Mouse (Mus musculus) olfactory bulb, adult 2 months (tissue): ENCODE data around the gene Sipa1l3. TPM values are rescaled to one million over a fixed set of nuclear protein-coding genes. Genes with fewer than 3 reads are reported as not detected.

Experiments
- H3K27ac ChIP-seq: fragments of 200-500 bp; 2 replicates; pipeline ENCODE4 v1.5.1; 2012; ENCODE audit warnings: low read depth, low read length; ENCODE audit not compliant: insufficient read depth
- H3K4me1 ChIP-seq: fragments of 200-500 bp; 2 replicates; pipeline ENCODE4 v1.6.1; 2012; ENCODE audit warnings: low read length; ENCODE audit not compliant: control insufficient read depth, insufficient read depth
- H3K4me3 ChIP-seq: fragments of 200-500 bp; 2 replicates; pipeline ENCODE4 v1.5.1; 2012; ENCODE audit warnings: mild to moderate bottlenecking, low read depth, low read length, moderate library complexity; ENCODE audit not compliant: insufficient read depth
- CTCF ChIP-seq: fragments of 200-500 bp; IDR thresholded peaks from 2 replicates; pipeline ENCODE4 v1.5.1; 2012; ENCODE audit warnings: low read depth, mild to moderate bottlenecking, low read length, moderate library complexity; ENCODE audit not compliant: insufficient read depth
- POLR2A ChIP-seq: fragments of 200-500 bp; IDR thresholded peaks from 2 replicates; pipeline ENCODE4 v1.6.1; 2012; ENCODE audit warnings: mild to moderate bottlenecking, low read depth, low read length, moderate library complexity; ENCODE audit not compliant: insufficient read depth
- WGBS: fragments of 180-500 bp; shearing (Covaris S2); methylation state at CpG from one replicate; pipeline ENCODE4 v1.1.7; 2018; 5-methylcytosine and 5-hydroxymethylcytosine counted together
- polyA plus RNA-seq: library from polyadenylated mRNA; stranded (reverse); fragments of >200 nt; gene quantifications from 2 replicates; pipeline ENCODE4 v1.2.4, GENCODE M21; 2012; ENCODE audit warnings: low replicate concordance; ENCODE audit not compliant: missing spikeins, insufficient read depth, insufficient read length

The Sipa1l3 gene
- polyA plus RNA-seq, 1 experiment: not detected

DNA sequence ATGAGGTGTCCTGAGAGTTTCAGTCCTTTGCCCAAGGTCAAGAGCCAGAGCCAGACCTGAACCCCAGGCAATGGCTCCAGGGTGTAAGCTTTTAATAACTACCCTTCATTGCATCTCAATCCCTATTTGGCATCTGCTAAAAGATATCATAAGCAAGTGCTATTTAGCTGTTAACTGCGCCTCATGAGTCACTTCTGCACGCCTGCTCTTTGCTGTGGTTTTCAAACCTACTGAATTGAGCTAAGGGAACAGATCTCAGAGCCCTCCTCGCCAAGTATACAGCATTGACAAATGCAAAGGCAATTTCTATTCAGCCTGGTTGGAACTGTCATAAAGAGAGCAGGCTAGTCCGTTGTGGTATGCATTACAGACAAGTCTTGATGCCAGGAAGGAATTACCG, 49.8 kb downstream of the Sipa1l3 start:
- peaks cover 48% of the 10 kb centered on the region for H3K4me1 ChIP-seq
- 0 out of 2 replicates have a peak overlapping the region, but pooled peaks have one; percentile 10 for H3K27ac ChIP-seq
- no peak for TF ChIP-seq POLR2A
- no peak for TF ChIP-seq CTCF
- H3K4me3 ChIP-seq: no peak overlapping the region
- whole genome bisulfite sequencing: 46% methylated on average over 5 of the region's 5 CpGs

DNA sequence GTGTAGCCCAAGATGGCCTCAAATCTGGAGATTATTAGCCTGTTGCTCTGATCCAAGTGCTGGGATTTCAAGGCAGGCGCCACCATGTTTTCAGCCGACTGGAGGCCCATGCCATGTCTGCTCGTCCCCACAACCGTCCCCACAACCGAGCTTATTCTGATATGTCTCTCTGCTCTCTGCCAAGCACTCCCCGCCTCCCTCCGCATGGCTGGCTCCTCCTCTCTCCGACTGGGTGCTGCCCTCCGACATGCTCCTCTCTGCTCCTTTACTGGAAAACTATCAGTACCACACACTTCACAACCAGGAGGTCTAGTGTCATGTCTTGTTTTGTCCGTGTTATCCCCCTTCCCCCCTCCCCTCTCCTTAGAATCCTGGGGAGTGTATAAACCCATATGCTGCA, 51.9 kb downstream of the Sipa1l3 start:
- TF ChIP-seq POLR2A (no peak), CTCF (no peak)
- Histone ChIP-seq H3K4me1 (peaks cover 59% of the 10 kb centered on the region), H3K4me3 (no peak overlapping the region), H3K27ac (no peak overlapping the region)
- WGBS: 63% methylated on average over 10 of the region's 10 CpGs

DNA sequence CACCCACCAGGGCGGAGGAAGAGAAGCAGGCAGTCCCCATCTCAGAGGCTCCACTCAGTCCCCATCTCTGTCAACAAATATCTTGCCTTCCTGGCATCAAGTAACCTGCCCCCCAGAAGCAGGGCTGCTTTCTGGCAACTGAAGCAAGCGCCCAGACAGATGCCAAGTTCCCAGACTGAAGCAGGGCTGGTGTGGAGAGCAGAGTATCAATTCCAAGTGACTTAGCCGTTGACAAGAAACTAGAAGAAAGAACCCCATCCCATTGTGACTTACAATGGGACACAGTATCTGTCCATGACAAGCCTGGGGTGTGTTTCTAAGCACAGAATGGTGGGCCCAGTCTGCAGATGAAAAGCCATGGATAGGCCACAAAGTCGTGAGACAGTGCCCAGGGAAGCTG, 52.7 kb downstream of the Sipa1l3 start:
- H3K27ac ChIP-seq: no peak overlapping the region
- 79% methylated on average over 4 of the region's 4 CpGs for WGBS
- peaks cover 56% of the 10 kb centered on the region for H3K4me1 ChIP-seq
- no peak for TF ChIP-seq POLR2A
- TF ChIP-seq CTCF: no peak
- H3K4me3 ChIP-seq: no peak overlapping the region

DNA sequence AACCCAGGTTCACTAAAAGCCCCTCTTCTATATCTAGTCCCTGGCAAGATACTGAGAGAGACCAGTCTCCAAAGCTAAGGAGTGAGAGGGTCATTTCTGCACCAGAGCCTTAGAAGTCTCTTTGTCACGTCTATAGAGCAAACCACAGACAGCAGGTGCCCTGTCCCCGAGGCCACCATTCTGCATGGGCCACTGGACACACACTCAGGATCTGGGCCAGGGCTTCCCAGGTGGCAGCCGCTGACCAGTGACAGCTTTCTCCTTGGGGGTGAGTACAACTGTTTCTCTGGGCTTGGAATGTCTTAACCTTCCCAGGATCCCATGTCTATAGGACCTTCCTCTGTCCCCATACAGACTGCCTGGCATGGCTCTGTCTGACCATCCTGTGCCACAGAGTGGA, 55.6 kb downstream of the Sipa1l3 start:
- 88% methylated on average over 3 of the region's 3 CpGs for WGBS
- no peak overlapping the region for H3K27ac ChIP-seq
- TF ChIP-seq CTCF: no peak
- TF ChIP-seq POLR2A: no peak
- H3K4me1 ChIP-seq: peaks cover 32% of the 10 kb centered on the region
- no peak overlapping the region for H3K4me3 ChIP-seq

DNA sequence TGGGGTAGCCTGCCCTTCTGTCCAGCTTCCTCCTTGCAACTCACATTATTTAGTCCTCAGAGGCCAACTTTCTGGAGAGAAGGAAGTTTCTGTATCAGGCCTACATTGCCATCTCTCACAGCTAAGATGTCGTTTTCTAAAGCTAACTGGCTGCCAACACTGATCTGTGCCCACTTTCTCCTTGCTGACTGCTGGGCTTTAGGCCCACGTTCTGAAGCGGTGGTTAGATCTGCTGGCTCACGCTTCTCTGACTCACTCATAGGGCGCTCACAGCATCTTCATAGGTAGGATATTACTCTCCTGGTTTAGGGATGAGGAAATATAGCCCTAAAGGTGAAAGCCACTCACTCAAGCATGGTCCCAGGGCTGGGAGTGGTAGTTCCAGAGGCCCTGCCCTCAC, 56.3 kb downstream of the Sipa1l3 start:
- H3K4me3 ChIP-seq: no peak overlapping the region

DNA sequence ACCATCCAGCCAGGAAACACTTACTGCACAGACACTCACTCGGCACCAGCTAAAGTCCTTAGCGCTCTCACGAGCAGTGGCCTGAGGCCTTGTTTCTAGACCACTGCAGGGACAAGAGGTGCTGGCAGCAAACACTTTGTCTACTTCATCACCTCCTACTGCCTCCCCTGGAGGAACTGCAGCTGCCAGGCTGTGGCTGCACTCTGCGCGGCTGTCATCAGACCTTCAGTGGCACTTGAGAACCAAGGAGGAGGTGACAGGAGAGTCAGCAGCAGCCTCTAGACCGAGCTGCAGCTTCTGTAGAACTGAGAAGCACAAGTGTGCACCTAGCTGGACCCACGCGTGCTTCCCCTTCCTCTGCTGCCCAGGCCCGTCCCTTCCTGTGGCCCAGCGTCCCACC, 56.9 kb downstream of the Sipa1l3 start:
- Histone ChIP-seq H3K27ac (no peak overlapping the region), H3K4me1 (peaks cover 29% of the 10 kb centered on the region), H3K4me3 (no peak overlapping the region)
- TF ChIP-seq POLR2A (no peak), CTCF (no peak)
- WGBS: 71% methylated on average over 10 of the region's 10 CpGs

More for the DNA sequence above, 56.3 kb downstream of the Sipa1l3 start:
- H3K27ac ChIP-seq: no peak overlapping the region
- no peak for TF ChIP-seq POLR2A
- TF ChIP-seq CTCF: no peak
- 44% methylated on average over 5 of the region's 5 CpGs for WGBS
- H3K4me1 ChIP-seq: peaks cover 30% of the 10 kb centered on the region

DNA sequence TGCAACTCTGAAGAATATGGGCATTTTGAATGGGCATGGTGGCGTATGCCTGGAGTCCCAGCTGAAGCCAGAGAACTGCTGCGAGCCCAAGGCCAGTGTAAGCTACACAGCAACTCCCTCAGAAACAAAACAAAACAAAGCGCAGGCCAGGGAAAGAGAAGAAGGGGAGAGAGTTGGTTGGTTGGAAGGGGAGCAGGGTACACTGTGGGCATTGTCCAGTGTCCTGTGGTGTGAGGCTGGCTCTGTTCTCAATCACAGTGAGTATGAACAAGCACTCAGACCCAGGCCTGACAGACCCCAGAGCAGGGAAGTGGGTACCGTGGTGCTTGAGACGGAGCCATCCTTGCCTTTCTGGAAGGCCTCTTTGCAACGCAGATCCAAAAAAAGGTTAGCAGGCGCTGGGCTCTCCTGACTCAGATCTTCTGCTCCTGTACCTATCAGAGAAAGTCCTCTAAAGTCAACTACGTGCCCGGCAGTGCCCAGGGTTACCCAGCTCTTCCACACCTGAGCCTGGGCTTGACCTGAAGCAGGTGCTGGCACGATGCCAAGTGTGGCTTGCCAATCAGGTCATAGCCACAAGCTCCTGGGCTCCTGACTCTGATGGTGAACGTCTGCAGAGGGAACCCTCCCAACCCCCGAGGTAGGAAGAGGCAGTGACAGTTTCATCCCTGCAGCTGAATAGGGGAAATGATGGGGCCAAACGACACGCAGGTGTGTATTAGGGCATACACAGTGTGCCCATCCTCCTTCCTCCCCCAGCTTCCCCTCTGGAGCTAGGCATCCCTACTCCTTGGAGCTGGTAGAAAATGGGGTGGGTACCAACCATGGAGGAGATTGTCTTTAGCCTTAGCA, 59.3 kb downstream of the Sipa1l3 start:
- Histone ChIP-seq H3K4me1 (peaks cover 18% of the 10 kb centered on the region), H3K4me3 (no peak overlapping the region), H3K27ac (no peak overlapping the region; the same call in 1 of the 2 replicates)
- no peak for TF ChIP-seq POLR2A
- no peak for TF ChIP-seq CTCF
- WGBS: 73% methylated on average over 14 of the region's 14 CpGs

DNA sequence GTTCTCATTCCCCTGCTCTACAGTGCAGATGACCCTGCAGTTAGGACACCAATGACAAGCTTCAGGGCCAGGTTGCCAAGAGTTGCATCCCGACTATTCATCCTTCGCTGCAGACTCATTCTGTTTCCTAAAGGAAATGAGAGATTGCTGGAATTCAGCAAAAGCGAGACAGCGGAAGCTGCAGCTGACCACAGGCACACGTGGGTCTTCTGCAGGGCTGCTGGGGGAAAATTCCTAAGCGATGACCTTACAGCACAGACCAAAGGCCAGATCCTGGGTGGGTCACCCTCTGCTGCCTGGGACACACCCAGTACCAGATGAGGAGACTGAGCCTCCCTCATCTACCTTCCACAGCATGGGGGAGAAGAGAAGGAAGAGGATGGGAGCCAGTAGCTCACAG, 60.7 kb downstream of the Sipa1l3 start:
- Histone ChIP-seq H3K4me1 (peaks cover 22% of the 10 kb centered on the region), H3K27ac (no peak overlapping the region)
- 87% methylated on average over 6 of the region's 6 CpGs for WGBS

DNA sequence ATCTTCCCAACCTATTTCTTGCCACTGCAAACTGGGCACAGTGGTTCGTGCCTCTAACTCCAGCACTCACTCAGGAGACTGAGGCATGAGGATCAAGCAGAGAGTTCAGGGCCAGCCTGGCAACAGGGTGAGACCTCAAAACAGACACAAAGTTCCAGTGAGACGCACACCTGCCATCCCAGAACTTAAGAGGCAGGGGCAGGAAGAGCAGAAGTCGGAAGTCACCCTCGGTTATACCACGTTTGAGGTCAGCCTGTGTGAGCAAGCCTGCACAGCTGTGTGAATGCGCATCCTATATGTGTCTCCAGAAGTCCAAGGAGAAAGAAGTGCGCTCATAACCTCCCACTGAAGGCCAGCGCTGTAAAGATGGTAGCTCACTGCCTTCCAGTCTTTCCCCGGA, 61.7 kb downstream of the Sipa1l3 start:
- peaks cover 23% of the 10 kb centered on the region for H3K4me1 ChIP-seq
- no peak overlapping the region for H3K4me3 ChIP-seq
- H3K27ac ChIP-seq: no peak overlapping the region
- TF ChIP-seq POLR2A: no peak
- TF ChIP-seq CTCF: no peak
- 93% methylated on average over 9 of the region's 9 CpGs for WGBS

More for the DNA sequence above, 60.7 kb downstream of the Sipa1l3 start:
- no peak overlapping the region for H3K4me3 ChIP-seq
- TF ChIP-seq CTCF: no peak
- TF ChIP-seq POLR2A: no peak

DNA sequence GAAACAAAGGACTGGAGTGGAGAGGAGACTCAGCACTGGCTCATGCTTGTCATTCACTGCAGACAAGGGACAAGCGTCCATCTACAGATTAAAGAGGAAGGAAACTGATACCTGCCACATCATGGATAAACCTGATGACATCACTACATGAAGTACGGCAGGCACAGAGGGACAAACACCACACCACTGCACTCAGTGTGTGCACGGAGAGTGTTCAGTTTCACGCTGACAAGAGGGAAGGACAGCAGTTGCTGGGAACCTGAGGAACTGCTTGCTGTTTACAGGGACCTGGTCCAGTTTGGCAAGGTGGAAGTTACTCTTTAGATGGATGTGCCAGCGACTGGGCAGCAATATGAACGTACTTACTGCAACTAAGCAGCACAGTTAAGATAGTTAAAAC, 62.9 kb downstream of the Sipa1l3 start:
- WGBS: 77% methylated on average over 6 of the region's 6 CpGs
- H3K27ac ChIP-seq: no peak overlapping the region
- no peak overlapping the region for H3K4me3 ChIP-seq
- TF ChIP-seq POLR2A: no peak
- no peak for TF ChIP-seq CTCF
- H3K4me1 ChIP-seq: peaks cover 22% of the 10 kb centered on the region

DNA sequence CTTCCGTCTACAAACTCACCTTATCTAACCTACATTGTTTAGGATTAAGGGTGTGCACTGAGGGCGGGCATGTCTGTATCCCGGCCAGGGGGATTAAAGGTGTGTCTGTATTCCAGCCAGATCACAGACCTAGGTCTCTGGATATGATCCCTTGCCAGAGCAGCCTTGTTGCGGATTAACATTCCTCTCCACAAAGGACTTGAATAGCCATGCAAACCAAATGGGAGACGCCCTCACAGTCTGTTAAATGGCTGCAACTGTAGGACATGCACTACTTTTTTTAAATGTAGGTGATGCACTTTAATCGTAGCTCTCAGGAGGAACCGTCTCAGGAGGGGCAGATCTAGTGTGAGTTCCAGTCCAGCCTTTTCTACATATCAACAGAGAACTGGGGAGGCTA, 63.5 kb downstream of the Sipa1l3 start:
- H3K27ac ChIP-seq: no peak overlapping the region
- WGBS: 68% methylated on average over 7 of the region's 7 CpGs
- H3K4me3 ChIP-seq: no peak overlapping the region
- no peak for TF ChIP-seq POLR2A
- no peak for TF ChIP-seq CTCF
- peaks cover 22% of the 10 kb centered on the region for H3K4me1 ChIP-seq
